Mouse (Mus musculus): Measurements from ENCODE around the gene Tm2d3. TPM values are rescaled to one million over a fixed set of nuclear protein-coding genes. Genes with fewer than 3 reads are reported as not detected.

Tm2d3 gene
- 10.2 and 11.9 TPM in 2 replicates for total RNA-seq (2023)

GRCm38 (mm10) chr7:65690869-65691268 lies at the start of gene Tm2d3:
TSS of gene Tm2d3 (plus strand) at chr7:65691169.

GRCm38 (mm10) chr7:65644643-65645351 lies 46.2 kb upstream of the Tm2d3 start, which contains the start of gene Tarsl2:
TSS of gene Tarsl2 (plus strand) at chr7:65644898.

Other genes with a start within 250 kb of the Tm2d3 start
- 3.3 and 4.1 TPM in 2 replicates for gene Tjp1, start 163.4 kb upstream of the Tm2d3 start, total RNA-seq (2023)
- 3.7 TPM in 2 replicates for gene Tarsl2, start 46.3 kb upstream of the Tm2d3 start, total RNA-seq (2023)
- 0.57 and 1.1 TPM in 2 replicates for gene Pcsk6, start 170.6 kb downstream of the Tm2d3 start, total RNA-seq (2023)